In the genomic region with DNA sequence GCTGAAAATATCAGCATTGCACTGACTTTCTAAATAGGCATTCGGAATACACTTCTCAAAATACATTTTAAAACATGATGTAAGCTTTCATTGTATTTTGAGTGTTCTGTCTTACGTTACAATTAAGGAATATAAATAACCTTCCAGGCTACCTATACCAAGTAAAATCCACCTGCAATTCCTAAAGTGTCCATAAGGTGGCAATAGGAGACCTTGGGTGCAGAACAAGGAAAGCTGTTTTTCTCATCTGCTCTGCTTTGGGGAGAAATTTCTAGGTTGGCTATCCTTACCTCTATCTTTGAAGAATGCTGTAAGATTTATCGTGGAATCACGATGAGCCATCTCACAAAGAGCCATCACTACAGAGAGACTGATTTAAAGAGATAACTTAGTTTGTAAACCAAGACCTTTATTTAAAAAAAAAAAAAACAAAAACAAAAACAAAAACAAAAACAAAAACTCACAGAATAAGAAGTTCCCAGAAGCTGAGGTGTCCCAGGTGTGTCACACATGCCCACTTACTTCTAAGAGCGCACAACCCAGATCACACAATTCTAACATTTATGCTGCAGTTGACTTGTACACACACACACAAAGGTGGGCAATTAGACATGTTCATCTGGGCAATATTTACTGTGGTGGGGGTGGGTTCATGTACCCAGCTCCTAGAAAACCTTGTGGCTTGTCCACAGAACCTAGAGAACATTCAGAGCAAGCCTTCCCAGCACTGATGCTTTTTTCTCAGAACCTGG, we compare ENCODE assay signal across 9 mouse cellular contexts.
A peak's percentile ranks its signal among the peaks of the same experiment; 100 is the strongest.
DNase-seq lines count a peak whose midpoint lies in the region; ATAC-seq and TF ChIP-seq lines count a peak whose summit lies in the region.
"Had no signal": no experiment of that assay in that cellular context is flagged by ENCODE, and none has a peak within 500 bp of the region (broad histone marks: within the 10 kb centered on the region; RNA-seq: fewer than 3 reads in every experiment).

No protein-coding gene starts in this region.

- H3K4me2 ChIP-seq in heart, postnatal 0 days (ENCODE audit: low read depth, low read length) = no peak overlapping the region
- no peak overlapping the region for H3K4me2 ChIP-seq in forebrain, postnatal 0 days (ENCODE audit: low read depth)
- H3K4me2 ChIP-seq: liver, embryonic 13.5 days had no signal

- intact Hi-C loops in heart, adult 2 months (cut with DNase I) = loop anchor here (1.0 to 5.0 kb wide), 4 partner anchors 371 to 726 kb away; partner anchors contain the start of gene Rnf152

- H3K36me3 ChIP-seq in heart, postnatal 0 days (replicated peaks; ENCODE audit: control insufficient read depth, insufficient read depth, low read length) = no peaks in the 10 kb centered on the region
- H3K36me3 ChIP-seq in heart, adult 2 months (ENCODE audit: control insufficient read depth, insufficient read depth, low read length) = no peaks in the 10 kb centered on the region
- no peaks in the 10 kb centered on the region for H3K36me3 ChIP-seq in forebrain, postnatal 0 days (ENCODE audit: insufficient read depth)
- no peaks in the 10 kb centered on the region for H3K36me3 ChIP-seq in splenic B cell, adult 2 months (ENCODE audit: control insufficient read depth, insufficient read depth, low read length, poor library complexity, severe bottlenecking)
- H3K36me3 ChIP-seq: liver, embryonic 13.5 days had no signal

- TF ChIP-seq POLR2A in heart, adult 2 months (IDR thresholded peaks at IDR 0.05; ENCODE audit: insufficient read depth, low read depth, low read length) = no peak
- no peak for TF ChIP-seq POLR2A in lung, adult 2 months (IDR thresholded peaks at IDR 0.05; ENCODE audit: borderline replicate concordance, extremely low read depth, low read depth, low read length)

- no peaks in the 10 kb centered on the region for H3K4me1 ChIP-seq in heart, postnatal 0 days (ENCODE audit: control insufficient read depth, insufficient read depth)
- peaks cover 1% of the 10 kb centered on the region; the same call in 1 of the 2 replicates for H3K4me1 ChIP-seq in heart, adult 2 months (ENCODE audit: control insufficient read depth, insufficient read depth, low read length)
- no peaks in the 10 kb centered on the region for H3K4me1 ChIP-seq in forebrain, postnatal 0 days (ENCODE audit: insufficient read depth)
- H3K4me1 ChIP-seq in lung, adult 2 months (ENCODE audit: control insufficient read depth, insufficient read depth, low read length) = no peaks in the 10 kb centered on the region
- H3K4me1 ChIP-seq: liver, embryonic 13.5 days had no signal

- 28% methylated on average over 5 of the region's 5 CpGs for WGBS in heart, postnatal 0 days
- WGBS in heart, adult 2 months = 21% methylated on average over 5 of the region's 5 CpGs
- 28% methylated on average over 5 of the region's 5 CpGs for WGBS in forebrain, postnatal 0 days
- 26% methylated on average over 5 of the region's 5 CpGs for WGBS in lung, adult 2 months

- H3K9ac ChIP-seq in heart, postnatal 0 days (replicated peaks; ENCODE audit: low read depth, low read length) = no peak overlapping the region
- H3K9ac ChIP-seq in heart, adult 2 months (ENCODE audit: low read depth, low read length) = no peak overlapping the region
- H3K9ac ChIP-seq in forebrain, postnatal 0 days = no peak overlapping the region
- H3K9ac ChIP-seq: liver, embryonic 13.5 days had no signal

- TF ChIP-seq CTCF in heart, postnatal 0 days (IDR thresholded peaks at IDR 0.05; ENCODE audit: low read depth) = peak; percentile 98
- no peak; the same call in 1 of the 2 replicates for TF ChIP-seq CTCF in heart, adult 2 months (IDR thresholded peaks at IDR 0.05)
- TF ChIP-seq CTCF in forebrain, postnatal 0 days (IDR thresholded peaks at IDR 0.05; ENCODE audit: low read depth) = peak; percentile 98
- peak; percentile 22; the same call in 1 of the 2 replicates for TF ChIP-seq CTCF in lung, adult 2 months (IDR thresholded peaks at IDR 0.05; ENCODE audit: insufficient read depth, low read length)

- H3K4me3 ChIP-seq in heart, postnatal 0 days (ENCODE audit: low read depth, low read length) = no peak overlapping the region
- H3K4me3 ChIP-seq in heart, adult 2 months = no peak overlapping the region
- H3K4me3 ChIP-seq in forebrain, postnatal 0 days (ENCODE audit: low read depth, low read length) = no peak overlapping the region
- no peak overlapping the region for H3K4me3 ChIP-seq in lung, adult 2 months (replicated peaks; ENCODE audit: extremely low read depth, low read depth, low read length)
- H3K4me3 ChIP-seq: liver, embryonic 13.5 days had no signal

- no peaks in the 10 kb centered on the region for H3K79me2 ChIP-seq in heart, adult 2 months (replicated peaks; ENCODE audit: control insufficient read depth, insufficient read depth, low read length)

- no peak for TF ChIP-seq EP300 in heart, postnatal 0 days (IDR thresholded peaks at IDR 0.05; ENCODE audit: low read depth)
- no peak for TF ChIP-seq EP300 in heart, adult 2 months (IDR thresholded peaks at IDR 0.05; ENCODE audit: insufficient read depth, low read depth, low read length)

- H3K27ac ChIP-seq in heart, postnatal 0 days (ENCODE audit: low read depth) = no peak overlapping the region
- H3K27ac ChIP-seq in heart, adult 2 months = no peak overlapping the region
- H3K27ac ChIP-seq in forebrain, postnatal 0 days (ENCODE audit: low read depth, low read length) = no peak overlapping the region
- H3K27ac ChIP-seq: liver, embryonic 13.5 days had no signal

- DNase-seq in heart, postnatal 0 days (ENCODE audit: low spot score) = peak; percentile 65
- no peak for DNase-seq in heart, adult 2 months
- DNase-seq in A20 (ENCODE audit: low read depth, low spot score) = peak; percentile 67
- peak; percentile 75 for DNase-seq in adipocyte (ENCODE audit: low spot score)
- peak; percentile 92 for DNase-seq in forebrain, postnatal 0 days
- no peak for DNase-seq in lung, adult 2 months
- DNase-seq in splenic B cell, adult 2 months (ENCODE audit: low read depth, low spot score) = peak; percentile 75
- no peak for DNase-seq in urinary bladder, adult 2 months (ENCODE audit: low spot score)
- DNase-seq: liver, embryonic 13.5 days had no signal

- no peak for ATAC-seq in heart, postnatal 0 days (ENCODE audit: insufficient read depth, low read depth)
- ATAC-seq in forebrain, postnatal 0 days = peak; percentile 83

- H3K9me3 ChIP-seq in heart, postnatal 0 days (replicated peaks; ENCODE audit: control insufficient read depth, low read length) = no peaks in the 10 kb centered on the region
- H3K9me3 ChIP-seq in forebrain, postnatal 0 days (ENCODE audit: low read length) = no peaks in the 10 kb centered on the region
- H3K9me3 ChIP-seq: liver, embryonic 13.5 days had no signal

- H3K27me3 ChIP-seq in heart, postnatal 0 days (ENCODE audit: control insufficient read depth, insufficient read depth, low read length) = no peaks in the 10 kb centered on the region
- no peaks in the 10 kb centered on the region for H3K27me3 ChIP-seq in heart, adult 2 months (ENCODE audit: control insufficient read depth, insufficient read depth, low read length)
- no peaks in the 10 kb centered on the region for H3K27me3 ChIP-seq in forebrain, postnatal 0 days (ENCODE audit: insufficient read depth, low read length)
- no peaks in the 10 kb centered on the region for H3K27me3 ChIP-seq in splenic B cell, adult 2 months (ENCODE audit: control insufficient read depth, insufficient read depth, low read length, poor library complexity, severe bottlenecking)
- H3K27me3 ChIP-seq: liver, embryonic 13.5 days had no signal

Comparison
In these comparisons a context has a peak if more than half of its experiments do, and no peak if none do; other contexts are left out.
1. DNase-seq: peak in heart, postnatal 0 days (single experiment), A20 (single experiment), adipocyte (single experiment), forebrain, postnatal 0 days (single experiment) and splenic B cell, adult 2 months (single experiment); none in heart, adult 2 months (0 of 2), lung, adult 2 months (single experiment) and urinary bladder, adult 2 months (single experiment).